Mouse (Mus musculus) layer of hippocampus, adult 6 months (tissue): ENCODE data around the gene Cntln. TPM values are rescaled to one million over a fixed set of nuclear protein-coding genes. Genes with fewer than 3 reads are reported as not detected.

Experiments used
- long read RNA-seq, 2 experiments: library from polyadenylated mRNA; unstranded; transcript quantifications; one replicate each; pipeline ENCODE4 v2.0.0; 2019 to 2020
- polyA plus RNA-seq: library from polyadenylated mRNA; unstranded; fragments of <200 nt; fragmentation: Nextera tagmentation; gene quantifications from 2 replicates; pipeline ENCODE4 v1.2.3, GENCODE M21; 2021

Cntln gene
- polyA plus RNA-seq: 2.2 and 2.4 TPM in 2 replicates
- long read RNA-seq, experiment 1, partial matches to known transcripts: 2 of 5 reads
- long read RNA-seq, experiment 1, other reads (novel, unspliced or antisense): 2 of 5 reads
- long read RNA-seq, experiment 2, full-length matches to known transcripts: 7 of 30 reads
- long read RNA-seq, experiment 2, partial matches to known transcripts: 9 of 30 reads
- long read RNA-seq, experiment 2, other reads (novel, unspliced or antisense): 14 of 30 reads

DNA sequence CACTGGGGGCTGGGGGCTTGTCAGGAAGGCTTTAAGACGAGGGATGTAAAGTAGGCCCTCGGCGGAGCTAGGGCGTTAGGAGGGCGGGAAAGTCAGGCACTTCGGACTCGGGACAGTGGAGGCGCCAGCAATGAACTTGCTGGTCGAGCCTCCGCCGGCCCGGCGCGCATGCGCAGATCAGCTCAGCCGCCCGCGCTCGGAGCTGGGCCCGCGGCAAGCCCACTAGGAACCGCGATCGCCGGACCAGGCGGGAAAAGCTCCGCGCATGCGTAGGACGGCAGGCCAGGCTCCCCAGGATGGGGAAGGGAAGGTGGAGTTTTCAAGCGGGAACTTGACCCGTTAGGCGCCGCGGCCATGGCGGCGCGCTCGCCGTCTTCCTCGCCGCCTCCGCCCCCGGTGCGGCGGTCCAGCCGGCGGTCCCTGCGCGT is at the start of gene Cntln:
Gene Cntln (plus strand): TSS at position 199 of the 428 bp plus-strand sequence.

Other genes starting within 250 kb of the Cntln start
- 0.20 and 0.26 TPM in 2 replicates for gene Bnc2, start 209.0 kb upstream of the Cntln start, polyA plus RNA-seq